ENCODE assay signal across 8 mouse cellular contexts in the genomic region with DNA sequence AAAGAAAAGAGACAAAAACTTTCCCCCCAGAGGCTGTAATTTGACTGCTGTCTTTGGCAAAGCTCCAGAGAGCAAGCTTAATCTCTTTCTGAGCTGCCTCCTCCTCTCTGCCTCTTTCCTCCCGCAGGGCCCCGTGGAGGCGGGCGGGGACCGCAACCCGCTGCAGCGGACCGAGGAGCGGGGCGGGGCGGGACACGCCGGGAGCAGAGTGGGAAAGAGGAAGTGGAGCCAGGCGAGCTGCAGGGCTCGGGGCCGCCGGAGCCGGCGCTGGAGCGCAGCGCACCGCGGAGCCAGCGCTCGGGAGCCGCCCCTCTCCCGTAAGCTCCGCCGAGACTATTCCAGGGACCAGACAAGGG. TPM values are rescaled to one million over a fixed set of nuclear protein-coding genes. Genes with fewer than 3 reads are reported as not detected.
DNase-seq lines count a peak whose midpoint lies in the region; ATAC-seq lines count a peak whose summit lies in the region.

A gene (plus strand): TSS at position 217 of the 356 bp plus-strand sequence.

- peak within 1 kb of the TSS; percentile 71 for H3K9ac ChIP-seq in embryonic facial prominence, embryonic 14.5 days (ENCODE audit: low read depth, low read length)
- H3K9ac ChIP-seq in kidney, embryonic 15.5 days, result peak within 1 kb of the TSS; percentile 69
- H3K9ac ChIP-seq in midbrain, embryonic 16.5 days (ENCODE audit: low read depth, low read length), result peak within 1 kb of the TSS; percentile 69

- no peaks in the 10 kb centered on the region for H3K27me3 ChIP-seq in embryonic facial prominence, embryonic 14.5 days (replicated peaks; ENCODE audit: control insufficient read depth, insufficient read depth, low read length)
- H3K27me3 ChIP-seq in heart, embryonic 10.5 days (ENCODE audit: insufficient read depth, poor library complexity, severe bottlenecking), result no peaks in the 10 kb centered on the region
- no peaks in the 10 kb centered on the region for H3K27me3 ChIP-seq in kidney, embryonic 15.5 days
- no peaks in the 10 kb centered on the region for H3K27me3 ChIP-seq in midbrain, embryonic 16.5 days (ENCODE audit: control insufficient read depth, insufficient read depth, low read depth, low read length)
- no peaks in the 10 kb centered on the region for H3K27me3 ChIP-seq in splenic B cell, adult 2 months (ENCODE audit: control insufficient read depth, insufficient read depth, low read length, poor library complexity, severe bottlenecking)

- no peaks in the 10 kb centered on the region for H3K36me3 ChIP-seq in embryonic facial prominence, embryonic 14.5 days (ENCODE audit: control insufficient read depth, insufficient read depth, low read length)
- H3K36me3 ChIP-seq in heart, embryonic 10.5 days, result no peaks in the 10 kb centered on the region
- H3K36me3 ChIP-seq in kidney, embryonic 15.5 days, result no peaks in the 10 kb centered on the region
- no peaks in the 10 kb centered on the region for H3K36me3 ChIP-seq in midbrain, embryonic 16.5 days (ENCODE audit: control insufficient read depth, insufficient read depth, low read length)
- H3K36me3 ChIP-seq in splenic B cell, adult 2 months (ENCODE audit: control insufficient read depth, insufficient read depth, low read length, poor library complexity, severe bottlenecking), result no peaks in the 10 kb centered on the region

- H3K9me3 ChIP-seq in embryonic facial prominence, embryonic 14.5 days (ENCODE audit: control insufficient read depth, low read length), result no peaks in the 10 kb centered on the region
- H3K9me3 ChIP-seq in heart, embryonic 10.5 days, result no peaks in the 10 kb centered on the region
- no peaks in the 10 kb centered on the region for H3K9me3 ChIP-seq in kidney, embryonic 15.5 days (replicated peaks)
- no peaks in the 10 kb centered on the region for H3K9me3 ChIP-seq in midbrain, embryonic 16.5 days (replicated peaks; ENCODE audit: control insufficient read depth, low read length, poor library complexity, severe bottlenecking)

- H3K27ac ChIP-seq in embryonic facial prominence, embryonic 14.5 days (replicated peaks; ENCODE audit: low read depth, low read length), result peak within 1 kb of the TSS; percentile 89
- peak within 1 kb of the TSS; percentile 85 for H3K27ac ChIP-seq in heart, embryonic 10.5 days
- H3K27ac ChIP-seq in kidney, embryonic 15.5 days, result peak within 1 kb of the TSS; percentile 94
- H3K27ac ChIP-seq in midbrain, embryonic 16.5 days (ENCODE audit: low read length), result peak within 1 kb of the TSS; percentile 69

- H3K4me2 ChIP-seq in embryonic facial prominence, embryonic 14.5 days (ENCODE audit: low read depth, low read length), result peak within 1 kb of the TSS; percentile 77
- peak within 1 kb of the TSS; percentile 94 for H3K4me2 ChIP-seq in kidney, embryonic 15.5 days
- H3K4me2 ChIP-seq in midbrain, embryonic 16.5 days (ENCODE audit: low read length), result peak within 1 kb of the TSS; percentile 98

- DNase-seq in CD4-positive, CD25-positive, alpha-beta regulatory T cell, adult 2 months (ENCODE audit: low read depth, low spot score), result peak; percentile 6
- peak; percentile 95 for DNase-seq in embryonic facial prominence, embryonic 14.5 days (ENCODE audit: low spot score)
- peak; percentile 91 for DNase-seq in heart, embryonic 10.5 days (ENCODE audit: low spot score)
- peak; percentile 71 for DNase-seq in liver
- DNase-seq in splenic B cell, adult 2 months (ENCODE audit: low read depth, low spot score), result peak; percentile 32

- peak within 1 kb of the TSS; percentile 56 for H3K4me3 ChIP-seq in embryonic facial prominence, embryonic 14.5 days (ENCODE audit: low read depth, low read length)
- H3K4me3 ChIP-seq in heart, embryonic 10.5 days, result peak within 1 kb of the TSS; percentile 71
- H3K4me3 ChIP-seq in kidney, embryonic 15.5 days (replicated peaks), result peak within 1 kb of the TSS; percentile 75
- peak within 1 kb of the TSS; percentile 56 for H3K4me3 ChIP-seq in midbrain, embryonic 16.5 days (ENCODE audit: low read depth, low read length)

- 0% methylated on average over 16 of the region's 29 CpGs for WGBS in embryonic facial prominence, embryonic 14.5 days
- under 1% methylated on average over 29 of the region's 29 CpGs for WGBS in heart, embryonic 10.5 days
- WGBS in kidney, embryonic 15.5 days, result 0% methylated on average over 27 of the region's 29 CpGs
- 0% methylated on average over 19 of the region's 29 CpGs for WGBS in midbrain, embryonic 16.5 days

- no peak for ATAC-seq in CD4-positive, CD25-positive, alpha-beta regulatory T cell, adult 4 months
- peak; percentile 94 for ATAC-seq in embryonic facial prominence, embryonic 14.5 days (ENCODE audit: low read depth)
- ATAC-seq in kidney, embryonic 15.5 days (replicated peaks; ENCODE audit: low FRiP score), result peak; percentile 93
- ATAC-seq in midbrain, embryonic 16.5 days, result peak; percentile 89

- H3K4me1 ChIP-seq in embryonic facial prominence, embryonic 14.5 days (ENCODE audit: control insufficient read depth, insufficient read depth, low read length), result peaks cover 27% of the 10 kb centered on the region
- H3K4me1 ChIP-seq in heart, embryonic 10.5 days, result peaks cover 4% of the 10 kb centered on the region; the same call in 1 of the 2 replicates
- H3K4me1 ChIP-seq in kidney, embryonic 15.5 days, result peaks cover 27% of the 10 kb centered on the region
- H3K4me1 ChIP-seq in midbrain, embryonic 16.5 days (ENCODE audit: control insufficient read depth, insufficient read depth, low read length), result no peaks in the 10 kb centered on the region

RNA-seq across cellular contexts. Expression of the gene that starts here (rescaled TPM):
- under 1 TPM in 1 of 2 experiments, not detected in 1; 0.05 TPM for polyA plus RNA-seq in CD4-positive, CD25-positive, alpha-beta regulatory T cell, adult 4 months (2017; shearing (Covaris generic))
- polyA plus RNA-seq in embryonic facial prominence, embryonic 14.5 days (2014; fragmentation: Nextera tagmentation; extraction: Ambion mirVana), result 16.0 and 17.5 TPM in 2 replicates
- 5.0 and 6.1 TPM in 2 replicates for polyA plus RNA-seq in heart, embryonic 10.5 days (2016; fragmentation: Nextera tagmentation; extraction: Ambion mirVana)
- 13.5 and 16.6 TPM in 2 replicates for polyA plus RNA-seq in kidney, embryonic 15.5 days (2015; fragmentation: Nextera tagmentation; extraction: Ambion mirVana)
- 7.8 and 8.1 TPM in 2 replicates for polyA plus RNA-seq in midbrain, embryonic 16.5 days (2015; fragmentation: Nextera tagmentation; extraction: Ambion mirVana)

Comparison
In these comparisons a context has a peak if more than half of its experiments do, and no peak if none do; other contexts are left out.
1. DNase-seq: peak in every context shown above with its lines; median percentile 95 in embryonic facial prominence, embryonic 14.5 days; 91 in heart, embryonic 10.5 days; 71 in liver; 32 in splenic B cell, adult 2 months; 6 in CD4-positive, CD25-positive, alpha-beta regulatory T cell, adult 2 months.